Mouse (Mus musculus) small intestine, adult 2 months (tissue): ENCODE results near the gene Snrpd2.

Source experiments
- CTCF ChIP-seq: fragments of 200-500 bp; IDR thresholded peaks from 2 replicates; pipeline ENCODE4 v1.5.1; 2012; ENCODE audit warnings: low read depth, mild to moderate bottlenecking, control low read depth, inconsistent platforms, low read length, moderate library complexity, mixed read lengths; ENCODE audit not compliant: insufficient replicate concordance, insufficient read length; ENCODE audit errors: extremely low read depth
- POLR2A ChIP-seq: fragments of 200-500 bp; IDR thresholded peaks from 2 replicates; pipeline ENCODE4 v1.6.1; 2012; ENCODE audit warnings: low read depth, mild to moderate bottlenecking, control low read depth, inconsistent platforms, low read length, moderate library complexity

GRCm38 (mm10) chr7:19109565-19109964 lies 40.0 kb upstream of the Snrpd2 start:
- TF ChIP-seq CTCF = no peak
- TF ChIP-seq POLR2A = no peak
